Mouse (Mus musculus) regulatory T cell (primary cell): ENCODE measurements around the gene Clstn3.
"Not testable (repeated sequence)": the region's sequence is repeated elsewhere in the genome, so short reads cannot be mapped to it uniquely, and the experiment has no call there.

Experiments
- in situ Hi-C: fragments of 300-600 bp; cut with MboI, MseI; formaldehyde crosslinking; loops from one replicate; pipeline ENCODE4 v1.15.1; 2025; ENCODE audit warnings: high pct_unique_total_duplicates

Clstn3 gene

DNA sequence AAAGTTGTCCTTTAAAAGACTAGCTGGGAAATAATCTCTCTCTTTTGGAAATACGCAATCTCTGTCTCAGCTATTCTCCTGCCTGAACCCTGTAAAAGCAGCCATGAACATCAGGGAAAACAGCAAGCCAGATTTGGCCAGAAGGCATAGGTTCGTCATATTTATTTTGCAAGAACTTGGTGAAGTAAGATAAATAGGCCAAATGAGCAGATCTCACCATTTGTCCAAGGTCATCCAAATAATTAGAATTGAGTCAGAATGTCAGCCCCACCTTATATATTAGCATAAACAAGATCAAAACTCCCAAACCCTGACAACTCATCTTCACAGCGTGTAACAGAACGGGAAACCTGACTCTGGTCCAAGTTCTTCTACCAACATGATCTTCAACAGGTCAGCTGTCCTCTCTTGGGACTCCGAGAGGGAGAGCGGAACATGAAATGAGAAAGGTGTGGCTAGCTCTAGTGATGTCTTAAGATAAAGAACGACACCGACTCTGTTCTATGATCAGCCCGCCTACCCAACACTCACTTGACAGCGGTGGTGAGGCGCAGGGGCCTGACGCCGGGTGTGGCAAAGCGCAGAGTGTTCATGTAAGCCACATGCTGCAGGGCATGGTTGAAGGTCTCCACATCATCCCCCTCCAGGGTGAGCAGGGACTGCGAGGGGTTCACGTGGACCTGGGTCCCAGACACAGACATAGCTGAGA, 15.5 kb downstream of the Clstn3 start:
- in situ Hi-C loops: no loop called here

GRCm38 (mm10) chr6:124448186-124448852, 16.3 kb downstream of the Clstn3 start:
- in situ Hi-C loops: no loop called here

DNA sequence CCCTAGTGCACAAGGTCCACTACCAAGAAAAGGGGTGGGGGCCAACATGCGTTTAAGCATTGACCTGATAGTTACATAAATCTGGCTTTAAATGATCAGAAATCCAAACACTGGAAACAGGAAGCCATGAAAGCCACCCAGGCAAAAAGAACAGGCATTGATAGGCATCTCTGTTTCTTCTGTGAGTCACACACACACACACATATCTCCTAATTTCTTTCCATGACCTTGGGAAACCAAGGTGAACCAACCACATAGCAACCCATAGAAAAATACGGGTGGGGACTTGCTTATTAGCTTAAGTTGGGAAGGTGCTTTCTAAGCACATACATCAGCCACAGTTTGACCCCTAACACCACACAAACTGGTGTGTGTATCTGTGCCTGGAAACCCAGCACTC, 17.2 kb downstream of the Clstn3 start:
- in situ Hi-C loops: no loop called here

DNA sequence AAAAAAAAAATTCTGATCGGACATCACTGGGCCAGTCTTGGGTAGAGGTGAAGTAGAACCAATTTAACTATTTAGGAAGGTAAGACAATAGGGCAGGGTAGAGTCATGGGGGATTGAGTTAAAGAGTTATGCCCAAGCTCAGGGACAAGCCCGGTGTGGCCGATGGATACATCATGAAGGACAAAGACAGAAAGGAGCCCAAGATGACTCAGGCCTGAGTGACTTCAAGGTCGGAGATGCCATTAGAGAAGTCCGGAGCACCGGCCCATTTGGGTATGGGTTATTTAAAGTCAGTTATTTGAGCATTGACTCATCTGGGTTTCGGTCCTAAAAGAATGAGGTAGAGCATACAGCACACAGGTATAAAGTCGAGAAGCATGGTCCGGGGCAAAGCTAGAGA, 18.1 kb downstream of the Clstn3 start:
- in situ Hi-C loops: no loop called here

- in situ Hi-C loops: no loop called here
These were observed 18.6 kb downstream of the Clstn3 start for GRCm38 (mm10) chr6:124446024-124446423.

GRCm38 (mm10) chr6:124443338-124443737, 21.3 kb downstream of the Clstn3 start:
- in situ Hi-C loops: no loop called here

DNA sequence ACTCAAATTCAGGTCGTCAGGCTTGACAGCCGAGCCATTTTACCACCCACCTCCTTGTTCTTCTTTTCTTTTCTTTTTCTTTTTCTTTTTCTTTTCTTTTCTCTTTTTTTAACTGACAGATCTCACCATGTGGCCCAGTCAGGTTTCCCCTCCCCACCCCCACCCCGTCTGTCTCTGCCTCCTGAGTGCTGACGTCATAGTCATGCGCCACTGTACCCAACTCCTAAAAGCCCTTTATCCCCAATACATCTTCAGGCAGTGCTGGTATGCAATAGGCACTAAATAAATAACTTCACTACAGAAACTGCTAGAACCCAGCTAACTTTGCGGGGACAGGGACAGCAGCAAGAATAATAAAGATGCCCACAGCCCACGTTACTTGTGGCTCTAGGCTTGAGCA, 28.3 kb downstream of the Clstn3 start:
- in situ Hi-C loops: no loop called here

- in situ Hi-C loops: no loop called here
These were observed 29.4 kb downstream of the Clstn3 start for GRCm38 (mm10) chr6:124435173-124435572.

GRCm38 (mm10) chr6:124433688-124434324, 30.8 kb downstream of the Clstn3 start:
- in situ Hi-C loops: no loop called here

DNA sequence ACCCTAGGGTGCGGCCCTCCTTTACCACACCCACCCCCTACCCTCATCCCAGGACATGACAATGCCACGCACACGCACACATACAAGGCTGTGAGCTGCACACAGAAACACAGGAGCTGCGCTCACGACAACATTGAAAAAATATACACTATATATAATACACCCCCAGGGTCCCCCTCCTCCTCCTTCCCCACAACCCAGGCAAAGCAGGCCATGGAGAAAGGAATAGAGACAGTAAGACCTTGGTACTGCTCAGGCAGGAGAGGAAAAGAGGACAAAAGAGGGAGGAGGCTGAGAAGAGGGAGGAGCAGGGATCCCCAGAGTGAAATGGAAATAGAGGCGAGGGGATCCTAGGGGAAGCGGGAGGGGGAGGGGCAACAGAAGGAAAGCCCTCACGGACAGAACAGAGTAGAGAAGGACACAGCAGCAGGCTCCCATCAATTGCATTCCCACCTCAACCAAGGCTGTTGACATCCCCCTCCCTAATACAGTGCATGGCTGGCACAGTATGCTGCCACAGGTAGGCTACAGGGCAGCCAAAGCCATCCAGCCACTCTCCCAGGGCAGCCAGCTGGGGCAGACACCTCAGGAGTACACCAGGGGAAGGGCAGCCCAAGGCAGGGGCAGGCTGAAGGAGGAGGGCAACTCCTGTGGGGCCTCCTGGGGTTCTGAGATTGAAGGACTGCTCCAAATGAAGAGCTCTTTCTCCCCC, 33.7 kb downstream of the Clstn3 start:
- in situ Hi-C loops: no loop called here

DNA sequence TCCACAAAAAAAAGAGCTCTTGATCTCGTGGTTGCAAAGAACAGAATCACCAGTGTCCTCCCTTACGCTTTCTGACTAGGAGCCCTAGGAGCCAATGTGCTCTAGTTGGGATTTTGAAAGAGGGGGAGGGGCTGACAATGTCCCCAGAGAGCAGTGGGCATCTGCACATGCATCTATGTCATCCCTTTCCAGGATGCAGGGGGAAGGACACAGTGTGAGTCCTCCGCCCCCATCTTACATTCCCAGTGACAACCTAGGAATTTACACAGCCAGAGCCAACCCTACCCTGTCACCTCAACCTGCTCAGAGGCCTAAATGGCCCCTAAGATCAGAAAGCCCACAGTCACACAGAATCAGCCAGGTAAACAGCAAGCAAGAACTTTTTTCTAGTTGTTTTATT, 34.2 kb downstream of the Clstn3 start:
- in situ Hi-C loops: no loop called here

DNA sequence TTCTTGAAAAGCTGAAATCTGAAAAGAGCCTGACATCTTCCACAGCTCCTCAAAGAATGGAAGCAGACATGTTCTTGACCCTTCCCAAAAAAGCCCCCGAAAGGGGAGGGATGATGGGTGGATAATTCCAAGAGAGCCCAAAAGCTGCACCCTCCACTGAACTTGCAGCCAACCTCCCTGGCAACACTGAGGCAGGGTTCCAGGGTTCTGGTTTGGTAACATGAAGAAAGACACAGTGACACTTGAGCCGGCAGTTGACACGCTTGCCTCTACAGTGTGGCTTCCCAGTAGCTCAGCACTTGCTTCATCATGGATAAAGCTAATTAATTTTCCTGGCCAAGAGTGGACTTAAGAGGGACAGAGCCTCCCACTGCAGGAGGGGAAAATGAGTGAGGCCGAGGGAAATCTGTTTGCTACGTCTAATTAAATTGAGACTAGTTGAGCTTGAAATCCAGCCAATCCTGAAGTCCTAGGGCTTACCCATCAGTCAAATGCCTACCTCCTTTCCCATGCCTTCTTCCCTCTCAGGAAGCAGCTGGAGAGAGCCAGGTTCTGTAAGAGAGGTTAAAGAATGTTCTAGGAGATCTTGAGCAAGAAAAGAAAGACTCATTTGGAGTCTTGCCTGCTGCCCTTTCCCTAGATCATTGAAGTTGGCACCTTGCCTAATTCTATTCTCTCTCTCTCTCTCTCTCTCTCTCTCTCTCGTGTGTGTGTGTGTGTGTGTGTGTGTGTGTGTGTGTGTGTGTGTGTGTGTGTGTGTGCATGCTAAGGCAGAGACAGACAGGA, 36.6 kb downstream of the Clstn3 start:
- in situ Hi-C loops: no loop called here

DNA sequence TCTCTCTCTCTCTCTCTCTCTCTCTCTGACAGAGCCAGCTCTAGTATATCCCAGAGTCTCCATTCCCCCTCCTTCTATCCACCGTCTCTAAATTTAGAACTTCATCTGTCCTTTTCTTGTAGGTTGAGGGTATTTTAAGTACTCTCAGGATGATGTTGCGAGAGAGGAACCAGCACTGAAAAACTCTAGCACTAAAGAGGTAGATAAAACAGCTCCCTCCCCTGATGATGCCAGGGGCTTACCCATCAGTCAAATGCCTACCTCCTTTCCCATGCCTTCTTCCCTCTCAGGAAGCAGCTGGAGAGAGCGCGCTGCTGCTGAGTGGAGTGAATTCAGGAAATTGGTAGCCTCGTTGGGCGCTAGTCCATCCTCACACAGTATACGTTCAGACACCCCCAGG, 37.3 kb downstream of the Clstn3 start:
- in situ Hi-C loops: no loop called here

GRCm38 (mm10) chr6:124426604-124427003, 38.0 kb downstream of the Clstn3 start:
- in situ Hi-C loops: no loop called here

DNA sequence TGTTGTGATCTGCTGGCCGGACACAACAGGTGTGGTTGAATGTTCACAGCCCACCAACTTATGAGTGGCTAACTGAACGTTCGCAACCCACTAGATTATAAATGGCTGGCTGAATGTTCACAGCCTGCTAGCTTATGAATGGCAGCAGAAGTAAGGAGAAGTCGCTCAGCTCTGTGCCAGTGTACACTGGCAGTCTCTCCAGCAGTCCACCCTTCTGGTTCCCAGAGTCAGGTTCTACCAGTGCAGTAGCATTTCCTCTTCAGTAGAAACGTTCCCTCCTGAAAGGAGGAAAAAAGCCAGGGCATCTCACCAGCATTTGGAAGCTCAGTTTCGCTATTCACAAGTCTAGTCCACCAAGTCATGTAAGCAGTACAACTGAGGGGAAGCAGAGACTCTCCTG, 39.1 kb downstream of the Clstn3 start:
- in situ Hi-C loops: no loop called here

DNA sequence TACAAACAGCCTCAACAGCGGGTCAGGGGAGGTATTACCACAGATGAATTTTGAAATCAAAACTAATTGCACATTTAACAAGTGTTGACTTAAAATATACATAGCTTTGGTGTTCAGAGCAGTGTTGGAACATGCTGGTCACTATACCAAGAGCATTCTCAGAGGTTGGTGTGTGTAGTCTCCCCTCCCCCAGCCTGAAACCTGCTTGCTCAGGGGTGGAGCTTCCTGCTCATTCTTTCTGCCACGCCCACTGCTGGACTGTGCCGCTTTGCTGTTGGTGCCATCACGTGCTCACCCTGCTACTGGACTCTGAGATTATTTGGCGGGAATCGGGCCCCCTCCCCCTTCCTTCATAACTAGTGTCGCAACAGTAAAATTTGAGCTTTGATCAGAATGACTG, 39.6 kb downstream of the Clstn3 start:
- in situ Hi-C loops: not testable (repeated sequence)

DNA sequence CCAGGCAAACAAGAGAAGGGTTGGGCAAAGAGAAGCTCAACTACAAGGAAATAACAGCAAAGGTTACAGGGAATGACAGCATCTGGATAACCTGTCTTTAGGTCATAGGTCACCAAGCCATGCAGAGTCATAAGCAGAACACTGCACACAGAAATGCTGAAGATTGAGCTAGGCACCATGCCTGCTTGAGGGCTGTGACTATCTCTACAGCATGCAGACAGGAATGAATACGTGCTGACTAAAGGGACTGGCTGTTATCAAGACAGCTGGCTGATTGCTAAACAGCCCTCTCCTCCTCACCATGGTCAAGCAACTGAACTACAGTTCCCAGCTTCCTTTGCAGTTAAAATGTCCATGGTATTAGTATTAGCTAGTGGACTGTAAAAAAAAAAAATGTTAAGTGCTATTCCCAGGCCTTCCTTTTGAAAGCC, 40.5 kb downstream of the Clstn3 start:
- in situ Hi-C loops: no loop called here

DNA sequence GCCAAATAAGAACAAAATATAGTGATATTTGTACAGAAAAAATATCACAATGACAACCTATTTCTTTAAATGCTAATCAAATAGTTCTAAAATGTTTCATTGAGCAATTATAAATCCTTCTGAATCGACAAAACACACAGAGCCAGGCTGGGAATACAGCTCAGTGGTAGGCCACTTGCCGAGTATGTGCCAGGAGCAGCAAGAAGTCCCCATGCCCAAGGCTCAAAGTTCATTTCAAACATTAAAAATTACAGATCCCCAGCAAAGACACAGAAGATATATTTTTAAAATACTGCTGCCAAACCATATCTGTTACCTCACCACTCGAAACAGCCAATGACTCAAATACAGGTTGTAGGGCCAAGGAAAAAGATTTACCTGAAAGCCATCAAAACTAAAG, 45.9 kb downstream of the Clstn3 start:
- in situ Hi-C loops: no loop called here

DNA sequence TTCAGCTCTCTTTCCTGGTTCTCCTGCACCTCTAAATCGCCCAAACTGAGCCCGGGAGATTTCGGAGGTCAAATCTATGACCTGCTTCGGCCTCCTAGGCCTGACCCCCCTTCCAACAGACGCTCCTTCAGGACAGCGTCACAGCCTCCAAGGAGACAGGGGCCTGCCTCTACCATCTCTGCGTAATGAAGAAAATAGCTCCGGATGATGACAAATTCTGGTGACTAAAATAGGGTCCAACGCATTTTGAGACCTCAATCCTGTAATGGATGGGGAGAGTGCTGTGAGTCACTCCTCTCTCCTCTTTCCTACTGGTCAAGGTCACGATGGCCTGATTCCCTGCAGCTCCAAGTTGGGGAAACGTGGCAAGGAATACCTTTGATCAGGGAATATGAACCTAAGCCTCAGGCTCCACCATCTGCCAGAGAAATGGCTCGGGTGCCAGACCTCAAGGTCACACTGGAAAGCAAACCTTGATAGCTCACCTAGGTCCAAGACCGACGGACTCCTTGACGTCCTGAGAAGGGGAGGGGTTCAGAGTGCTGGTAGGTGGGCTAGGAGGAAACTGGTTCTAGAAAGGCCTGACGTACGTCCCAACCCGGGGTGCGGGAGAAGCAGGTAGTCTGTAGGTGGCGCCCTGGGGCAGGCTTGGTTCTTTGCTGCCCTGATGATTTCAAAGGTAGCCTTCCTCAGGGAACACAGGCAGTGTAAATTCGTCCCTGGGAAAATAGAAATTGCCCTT, 49.1 kb downstream of the Clstn3 start:
- in situ Hi-C loops: no loop called here

GRCm38 (mm10) chr6:124414927-124415325, 49.7 kb downstream of the Clstn3 start, which contains the start of gene Pex5:
Gene Pex5, minus strand, starts transcription at chr6:124415067.
- in situ Hi-C loops: no loop called here
